Mouse (Mus musculus): ENCODE measurements around the gene Ropn1l. TPM values are rescaled to one million over a fixed set of nuclear protein-coding genes. Genes with fewer than 3 reads are reported as not detected.

The Ropn1l gene
- polyA plus RNA-seq, 1 experiment from 2014 or later: 3.4 TPM

DNA sequence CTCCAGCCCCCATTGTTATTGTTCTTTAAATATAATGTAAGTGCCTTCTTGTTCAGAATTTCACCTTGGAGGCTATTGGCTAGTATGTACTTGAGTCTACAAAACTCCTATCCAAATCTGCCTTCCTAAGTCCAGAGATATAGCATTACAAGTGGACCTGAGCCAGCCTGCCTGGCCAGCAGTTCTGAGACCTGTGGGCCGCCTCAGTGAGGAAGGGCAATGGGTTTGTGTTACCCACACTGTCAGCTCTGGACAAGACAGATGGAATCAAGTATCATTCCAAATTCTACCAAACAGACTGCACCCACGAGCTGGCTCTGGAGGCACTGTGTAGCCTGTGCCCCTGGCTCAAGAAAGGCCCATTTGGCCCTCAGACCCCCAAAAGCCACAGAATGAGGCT, 16.7 kb downstream of the Ropn1l start:
- 74% methylated on average over 2 of the region's 2 CpGs for WGBS
- Histone ChIP-seq H3K9me3 (replicated peaks) (no peaks in the 10 kb centered on the region), H3K27me3 (no peaks in the 10 kb centered on the region), H3K36me3 (no peaks in the 10 kb centered on the region), H3K4me1 (no peaks in the 10 kb centered on the region), H3K4me2 (no peak overlapping the region), H3K27ac (no peak overlapping the region), H3K4me3 (replicated peaks) (no peak overlapping the region), H3K9ac (no peak overlapping the region)
- ATAC-seq (replicated peaks; ENCODE audit: low FRiP score): no peak

DNA sequence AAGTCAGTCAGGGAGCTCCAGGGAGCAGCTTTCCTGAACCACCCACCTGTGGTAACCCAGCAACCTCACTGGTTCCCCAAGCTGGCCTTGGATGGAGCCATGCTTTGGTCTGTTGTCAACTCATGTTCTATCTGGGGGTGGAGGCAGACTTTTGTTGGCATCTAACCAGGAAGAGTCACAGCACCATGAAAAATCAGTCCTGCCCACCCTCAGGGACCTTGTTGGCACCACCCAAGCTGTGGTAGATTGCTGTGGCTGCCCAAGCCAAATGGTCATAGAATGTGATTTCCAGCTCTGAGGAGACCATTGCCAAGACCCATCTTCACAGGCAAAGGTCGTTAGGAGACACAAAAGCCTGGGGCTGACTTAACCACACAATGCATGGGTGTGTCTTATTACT, 17.5 kb downstream of the Ropn1l start:
- H3K4me1 ChIP-seq: no peaks in the 10 kb centered on the region
- no peak overlapping the region for H3K9ac ChIP-seq
- 56% methylated on average over 1 of the region's 1 CpGs for WGBS
- no peak for ATAC-seq (replicated peaks; ENCODE audit: low FRiP score)
- H3K27ac ChIP-seq: no peak overlapping the region
- H3K4me2 ChIP-seq: no peak overlapping the region
- no peaks in the 10 kb centered on the region for H3K36me3 ChIP-seq
- H3K27me3 ChIP-seq: no peaks in the 10 kb centered on the region
- no peak overlapping the region for H3K4me3 ChIP-seq (replicated peaks)
- H3K9me3 ChIP-seq (replicated peaks): no peaks in the 10 kb centered on the region

DNA sequence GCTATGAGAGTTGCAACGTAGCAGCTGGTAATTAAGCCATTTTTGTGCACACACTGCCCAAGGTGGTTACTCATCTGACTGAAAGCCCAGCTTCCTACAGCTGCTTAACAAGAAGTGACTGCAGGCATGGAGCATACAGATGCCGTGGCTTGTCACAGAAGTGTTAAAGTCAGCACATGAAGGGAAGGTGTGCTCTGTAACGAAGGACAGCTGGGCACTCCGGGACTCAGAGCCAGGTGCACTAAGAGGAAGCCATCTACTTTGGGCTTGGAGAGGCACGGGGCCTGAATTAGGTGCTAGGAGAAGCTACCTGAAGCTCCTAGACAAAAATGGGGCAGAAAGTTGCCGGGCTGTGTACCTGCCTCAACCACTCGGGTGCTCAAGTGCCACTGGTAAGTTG, 19.8 kb downstream of the Ropn1l start:
- ATAC-seq (replicated peaks; ENCODE audit: low FRiP score): no peak
- WGBS: 72% methylated on average over 7 of the region's 7 CpGs
- no peak overlapping the region for H3K9ac ChIP-seq

DNA sequence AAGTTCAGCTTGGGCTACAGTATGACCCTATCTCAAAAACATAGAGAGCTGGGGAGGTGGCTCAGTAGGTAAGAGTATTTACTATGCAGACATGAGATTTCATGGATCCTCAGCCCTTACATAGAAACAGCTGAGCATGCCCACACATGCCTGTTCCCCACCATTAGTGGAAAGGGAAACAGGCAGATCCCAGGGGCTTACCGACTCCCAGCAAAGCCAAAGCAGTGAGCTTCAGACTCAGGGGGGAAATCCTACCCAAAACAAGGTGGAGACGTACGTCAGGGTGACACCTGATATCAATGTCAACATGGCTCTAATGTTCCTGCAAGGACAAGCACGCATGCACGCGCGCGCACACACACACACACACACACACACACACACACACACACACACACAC, 21.7 kb downstream of the Ropn1l start:
- no peak for ATAC-seq (replicated peaks; ENCODE audit: low FRiP score)
- H3K4me3 ChIP-seq (replicated peaks): no peak overlapping the region
- H3K4me2 ChIP-seq: no peak overlapping the region
- H3K9ac ChIP-seq: no peak overlapping the region
- H3K27me3 ChIP-seq: no peaks in the 10 kb centered on the region
- H3K4me1 ChIP-seq: no peaks in the 10 kb centered on the region
- no peaks in the 10 kb centered on the region for H3K9me3 ChIP-seq (replicated peaks)
- no peak overlapping the region for H3K27ac ChIP-seq
- WGBS: 74% methylated on average over 8 of the region's 8 CpGs
- no peaks in the 10 kb centered on the region for H3K36me3 ChIP-seq

More for the DNA sequence above, 19.8 kb downstream of the Ropn1l start:
- H3K36me3 ChIP-seq: no peaks in the 10 kb centered on the region
- H3K9me3 ChIP-seq (replicated peaks): no peaks in the 10 kb centered on the region
- H3K4me1 ChIP-seq: no peaks in the 10 kb centered on the region
- no peaks in the 10 kb centered on the region for H3K27me3 ChIP-seq
- H3K4me2 ChIP-seq: no peak overlapping the region
- no peak overlapping the region for H3K4me3 ChIP-seq (replicated peaks)
- H3K27ac ChIP-seq: no peak overlapping the region

DNA sequence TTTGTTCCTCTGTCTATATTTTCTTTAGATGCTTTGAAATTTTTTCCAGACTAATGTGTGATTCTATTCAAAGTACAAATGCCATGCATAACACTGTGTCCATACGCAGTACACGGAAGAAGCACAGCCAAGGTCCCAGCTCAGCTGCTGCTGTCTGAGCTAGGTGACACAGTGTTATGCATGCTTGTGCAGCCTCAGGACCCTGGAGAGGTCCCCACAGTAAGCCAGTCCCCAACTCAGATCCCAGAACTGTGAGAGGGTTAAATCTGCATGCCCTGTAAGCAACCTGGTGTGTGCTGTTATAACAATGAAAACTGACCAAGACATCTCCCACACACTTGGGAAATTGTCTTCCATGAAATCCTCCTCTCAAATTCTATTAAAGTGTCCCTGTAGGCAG, 23.5 kb downstream of the Ropn1l start:
- no peaks in the 10 kb centered on the region for H3K36me3 ChIP-seq
- H3K9ac ChIP-seq: no peak overlapping the region
- no peak overlapping the region for H3K27ac ChIP-seq
- no peaks in the 10 kb centered on the region for H3K27me3 ChIP-seq
- no peaks in the 10 kb centered on the region for H3K9me3 ChIP-seq (replicated peaks)
- 68% methylated on average over 2 of the region's 2 CpGs for WGBS
- ATAC-seq (replicated peaks; ENCODE audit: low FRiP score): 0 out of 2 replicates have a peak, but pooled peaks have one; percentile 43
- no peak overlapping the region for H3K4me3 ChIP-seq (replicated peaks)
- H3K4me1 ChIP-seq: 0 out of 2 replicates have a peak, but pooled peaks cover 5% of the 10 kb centered on the region
- no peak overlapping the region for H3K4me2 ChIP-seq

DNA sequence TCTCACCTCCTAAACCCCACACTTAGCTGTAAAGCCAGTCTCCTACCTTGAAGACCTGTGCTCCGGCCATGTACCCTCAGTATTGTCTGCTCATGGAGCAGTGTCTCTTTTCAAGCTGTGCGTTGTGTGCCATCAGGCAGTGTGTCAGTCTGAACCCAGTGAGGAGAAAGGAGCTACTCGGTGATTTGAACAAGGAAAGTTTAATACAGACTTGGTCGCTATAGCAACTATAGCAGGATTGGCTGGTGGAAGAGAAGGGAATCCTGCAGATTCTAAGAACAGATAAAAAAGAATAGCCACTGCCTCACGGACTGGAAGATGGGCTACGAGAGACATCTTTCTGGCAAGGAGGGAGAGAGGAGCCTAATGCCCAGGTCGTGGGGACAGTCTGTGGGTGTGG, 24.1 kb downstream of the Ropn1l start:
- H3K4me1 ChIP-seq: 0 out of 2 replicates have a peak, but pooled peaks cover 5% of the 10 kb centered on the region
- no peak overlapping the region for H3K27ac ChIP-seq
- no peaks in the 10 kb centered on the region for H3K9me3 ChIP-seq (replicated peaks)
- no peak for ATAC-seq (replicated peaks; ENCODE audit: low FRiP score)
- H3K9ac ChIP-seq: no peak overlapping the region
- H3K4me3 ChIP-seq (replicated peaks): no peak overlapping the region
- H3K27me3 ChIP-seq: no peaks in the 10 kb centered on the region
- no peak overlapping the region for H3K4me2 ChIP-seq
- no peaks in the 10 kb centered on the region for H3K36me3 ChIP-seq
- WGBS: 79% methylated on average over 7 of the region's 7 CpGs

DNA sequence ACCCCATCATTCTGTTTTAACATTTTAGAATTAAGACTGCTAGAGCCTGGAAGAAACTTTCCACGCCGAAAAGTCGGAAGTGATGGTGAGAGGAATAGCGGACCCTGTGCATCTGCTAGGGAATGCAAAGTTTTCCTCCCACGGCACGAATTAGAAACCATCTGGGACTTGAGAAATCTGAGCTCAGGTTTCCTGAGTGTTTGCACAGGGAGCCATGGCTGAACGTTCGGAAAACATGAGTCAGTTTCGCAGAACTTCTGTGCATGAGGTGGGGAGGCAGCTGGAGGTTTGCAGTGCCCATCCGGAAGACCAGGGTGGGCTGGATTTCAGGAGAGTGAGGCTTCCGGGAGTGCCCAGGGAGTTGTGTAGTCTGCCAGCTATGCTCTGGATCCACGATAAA, 25.0 kb downstream of the Ropn1l start:
- H3K4me3 ChIP-seq (replicated peaks): no peak overlapping the region
- H3K4me1 ChIP-seq: 0 out of 2 replicates have a peak, but pooled peaks cover 5% of the 10 kb centered on the region
- 42% methylated on average over 12 of the region's 12 CpGs for WGBS
- H3K36me3 ChIP-seq: no peaks in the 10 kb centered on the region
- no peak overlapping the region for H3K27ac ChIP-seq
- ATAC-seq (replicated peaks; ENCODE audit: low FRiP score): no peak
- H3K9ac ChIP-seq: no peak overlapping the region
- H3K9me3 ChIP-seq (replicated peaks): no peaks in the 10 kb centered on the region
- H3K27me3 ChIP-seq: no peaks in the 10 kb centered on the region
- H3K4me2 ChIP-seq: no peak overlapping the region

DNA sequence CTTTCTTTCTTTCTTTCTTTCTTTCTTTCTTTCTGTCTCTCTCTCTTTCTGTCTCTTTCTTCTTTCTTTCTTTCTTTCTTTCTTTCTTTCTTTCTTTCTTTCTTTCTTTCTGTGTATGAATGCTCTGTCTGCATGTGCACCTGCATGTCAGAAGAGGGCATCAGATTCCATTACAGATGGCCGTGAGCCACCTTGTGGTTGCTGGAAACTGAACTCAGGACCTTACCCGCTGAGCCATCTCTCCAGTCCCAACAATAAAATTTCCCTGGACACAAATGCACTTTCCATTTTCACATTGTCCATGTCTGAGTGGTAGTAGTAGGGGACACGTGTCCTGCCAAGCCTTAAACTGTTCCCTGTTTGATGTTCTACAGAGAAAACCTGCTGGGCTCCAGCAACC, 26.1 kb downstream of the Ropn1l start:
- Histone ChIP-seq H3K9ac (no peak overlapping the region), H3K9me3 (replicated peaks) (no peaks in the 10 kb centered on the region), H3K27me3 (no peaks in the 10 kb centered on the region), H3K4me2 (no peak overlapping the region), H3K4me1 (0 out of 2 replicates have a peak, but pooled peaks cover 5% of the 10 kb centered on the region), H3K4me3 (replicated peaks) (no peak overlapping the region), H3K36me3 (no peaks in the 10 kb centered on the region), H3K27ac (no peak overlapping the region)
- 59% methylated on average over 3 of the region's 3 CpGs for WGBS
- ATAC-seq (replicated peaks; ENCODE audit: low FRiP score): no peak

DNA sequence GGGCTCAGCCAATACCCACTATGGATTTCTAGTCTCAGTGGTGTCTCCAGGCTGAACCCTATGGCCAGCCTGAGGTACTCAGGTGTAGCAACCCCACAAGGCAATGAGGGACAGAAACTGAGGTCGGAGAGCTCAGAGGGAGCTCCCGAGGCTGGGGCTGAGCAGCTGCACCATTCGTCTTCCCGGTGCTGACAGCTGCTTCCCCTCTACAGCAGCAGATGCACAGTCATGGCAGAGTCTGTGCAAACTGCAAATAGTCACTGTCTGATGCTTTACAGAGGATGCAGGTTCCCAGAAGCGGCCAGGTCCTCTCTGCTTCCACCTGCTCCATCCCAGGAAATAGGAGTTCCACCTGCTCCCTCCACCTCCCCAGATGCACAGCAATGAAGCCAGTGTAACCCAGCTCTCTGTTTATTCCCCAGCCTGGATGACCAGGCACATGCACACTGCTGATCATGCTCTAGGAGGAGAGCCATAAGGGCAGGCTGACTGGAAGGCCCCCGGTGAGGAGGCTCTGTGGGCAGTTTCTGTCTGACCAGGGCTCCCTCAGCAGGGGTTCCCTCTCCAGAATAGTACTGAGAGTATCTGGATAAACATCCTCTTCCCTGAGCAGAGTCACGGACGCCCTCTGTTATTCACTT, 27.4 kb downstream of the Ropn1l start:
- WGBS: 24% methylated on average over 8 of the region's 8 CpGs
- H3K4me1 ChIP-seq: 0 out of 2 replicates have a peak, but pooled peaks cover 5% of the 10 kb centered on the region
- H3K9ac ChIP-seq: no peak overlapping the region
- no peaks in the 10 kb centered on the region for H3K9me3 ChIP-seq (replicated peaks)
- H3K27me3 ChIP-seq: no peaks in the 10 kb centered on the region
- H3K4me2 ChIP-seq: no peak overlapping the region
- H3K36me3 ChIP-seq: no peaks in the 10 kb centered on the region
- 0 out of 2 replicates have a peak, but pooled peaks have one; percentile 29 for ATAC-seq (replicated peaks; ENCODE audit: low FRiP score)
- H3K4me3 ChIP-seq (replicated peaks): no peak overlapping the region
- H3K27ac ChIP-seq: no peak overlapping the region

DNA sequence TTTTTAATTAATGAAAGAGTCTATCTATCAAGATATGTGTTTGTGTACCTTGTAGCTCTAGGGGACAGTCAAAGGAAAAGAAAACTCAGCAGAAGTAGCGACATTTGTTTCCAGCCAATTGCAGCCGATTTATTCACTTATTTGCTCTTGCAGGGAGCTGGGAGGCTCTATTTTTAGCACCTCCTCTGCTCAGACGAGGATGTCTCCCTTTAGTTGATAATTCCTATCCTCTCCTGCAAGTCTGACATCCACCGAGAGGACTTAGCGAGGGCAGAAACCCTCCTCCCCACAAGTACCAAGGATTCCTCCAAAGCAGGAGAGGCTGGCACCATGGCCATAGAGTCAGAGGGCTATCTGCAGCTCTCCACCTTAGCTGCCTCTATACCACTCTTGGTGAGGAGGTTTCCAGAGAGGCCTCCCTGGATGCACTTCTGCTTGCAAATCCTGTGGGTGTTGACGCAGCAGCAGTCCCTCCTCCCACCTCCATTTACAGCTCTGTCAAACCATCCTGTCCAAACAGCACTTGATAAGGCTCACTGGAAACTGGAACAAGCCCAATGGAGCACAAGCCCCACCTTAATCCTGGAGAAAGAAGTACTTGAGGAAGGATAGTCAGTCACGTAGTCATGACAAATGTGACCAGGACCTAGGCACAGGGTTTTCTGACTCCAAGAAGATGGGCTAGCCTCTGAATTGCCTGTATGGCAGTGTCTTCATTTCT, 30.7 kb downstream of the Ropn1l start:
- Histone ChIP-seq H3K9me3 (replicated peaks) (no peaks in the 10 kb centered on the region), H3K4me1 (peaks cover 10% of the 10 kb centered on the region), H3K27me3 (no peaks in the 10 kb centered on the region), H3K4me2 (no peak overlapping the region), H3K27ac (no peak overlapping the region), H3K36me3 (no peaks in the 10 kb centered on the region), H3K4me3 (replicated peaks) (no peak overlapping the region), H3K9ac (no peak overlapping the region)
- WGBS: 48% methylated on average over 7 of the region's 7 CpGs
- ATAC-seq (replicated peaks; ENCODE audit: low FRiP score): no peak

DNA sequence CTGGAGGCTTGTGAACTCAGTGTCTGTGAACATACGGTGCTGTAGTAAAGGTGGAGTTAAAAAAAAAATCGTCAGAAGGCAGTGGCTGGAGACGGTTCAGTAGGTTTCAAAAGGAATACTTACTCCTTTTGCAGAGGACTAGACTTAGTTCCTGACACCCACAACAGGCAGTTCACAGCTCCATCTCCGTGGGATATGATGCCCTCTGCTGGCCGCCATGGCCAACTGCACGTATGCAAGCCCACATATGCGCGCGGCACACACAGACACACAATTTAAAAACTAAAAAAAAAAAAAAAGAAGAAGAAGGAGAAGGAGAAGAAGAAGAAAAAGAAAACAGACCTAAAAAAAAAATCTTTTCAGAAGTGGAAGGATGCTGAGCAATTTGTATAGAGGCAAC, 34.5 kb downstream of the Ropn1l start:
- no peak overlapping the region for H3K4me3 ChIP-seq (replicated peaks)
- no peak overlapping the region for H3K27ac ChIP-seq
- no peak overlapping the region for H3K9ac ChIP-seq
- no peaks in the 10 kb centered on the region for H3K9me3 ChIP-seq (replicated peaks)
- H3K27me3 ChIP-seq: no peaks in the 10 kb centered on the region
- peaks cover 9% of the 10 kb centered on the region for H3K4me1 ChIP-seq
- H3K4me2 ChIP-seq: peak overlapping the region; percentile 38
- H3K36me3 ChIP-seq: no peaks in the 10 kb centered on the region
- ATAC-seq (replicated peaks; ENCODE audit: low FRiP score): no peak
- 40% methylated on average over 9 of the region's 9 CpGs for WGBS

DNA sequence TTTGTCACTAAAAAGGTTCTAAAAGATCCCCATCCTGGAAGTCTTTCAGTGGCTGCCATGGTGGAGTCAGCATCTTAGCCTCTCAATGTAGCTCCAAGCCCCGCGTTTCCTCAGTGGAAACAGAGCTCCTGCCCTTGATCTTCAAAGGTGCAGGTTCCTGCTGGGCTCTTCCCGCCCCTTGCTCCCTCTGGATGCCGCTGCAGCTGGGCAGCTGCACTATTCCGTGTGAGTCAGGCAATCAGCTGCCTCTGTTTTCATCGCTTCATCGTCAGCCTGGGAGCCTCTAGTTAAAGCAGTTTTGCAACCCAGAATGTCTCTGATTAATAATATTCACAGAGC, 34.9 kb downstream of the Ropn1l start:
- Histone ChIP-seq H3K27me3 (no peaks in the 10 kb centered on the region), H3K9me3 (replicated peaks) (no peaks in the 10 kb centered on the region), H3K9ac (no peak overlapping the region), H3K27ac (0 out of 2 replicates have a peak overlapping the region, but pooled peaks have one; percentile 7), H3K4me1 (peaks cover 9% of the 10 kb centered on the region), H3K4me3 (replicated peaks) (no peak overlapping the region), H3K36me3 (no peaks in the 10 kb centered on the region), H3K4me2 (peak overlapping the region; percentile 38)
- 14% methylated on average over 7 of the region's 7 CpGs for WGBS
- no peak for ATAC-seq (replicated peaks; ENCODE audit: low FRiP score)

All from kidney, embryonic 15.5 days (tissue).